Mouse (Mus musculus): Measurements from ENCODE around the gene Olfr656.

Olfr656 gene

GRCm38 (mm10) chr7:104613655-104614054, at the start of gene Olfr656:
Gene Olfr656 (plus strand): TSS chr7:104613955.
- DNase-seq (ENCODE audit: extremely low read depth, low read depth), result no peak

GRCm38 (mm10) chr7:104577014-104577413, 36.7 kb upstream of the Olfr656 start, which contains the start of gene Olfr653:
Gene Olfr653 (plus strand): TSS chr7:104577314.
- DNase-seq (ENCODE audit: extremely low read depth, low read depth), result no peak

DNA sequence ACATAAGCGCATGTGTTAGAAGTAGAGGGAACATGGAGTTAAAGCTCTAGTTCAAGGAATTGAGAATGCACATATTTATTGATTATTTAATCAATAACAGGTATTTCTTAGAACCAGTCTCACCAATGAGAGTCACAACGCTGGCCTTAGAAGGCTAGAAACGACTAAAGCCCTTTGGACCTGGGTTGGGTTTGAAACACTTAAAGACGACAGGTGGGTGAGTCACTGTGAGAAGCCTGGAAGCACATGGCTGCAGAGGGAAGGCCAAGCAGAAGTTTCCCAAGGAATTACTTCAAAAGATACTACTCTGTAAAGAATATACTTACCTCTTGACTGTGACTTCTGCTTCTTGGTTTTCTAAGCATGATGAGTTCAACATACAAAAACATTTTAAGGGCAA, 32.9 kb upstream of the Olfr656 start:
- no peak for DNase-seq (ENCODE audit: extremely low read depth, low read depth)

DNA sequence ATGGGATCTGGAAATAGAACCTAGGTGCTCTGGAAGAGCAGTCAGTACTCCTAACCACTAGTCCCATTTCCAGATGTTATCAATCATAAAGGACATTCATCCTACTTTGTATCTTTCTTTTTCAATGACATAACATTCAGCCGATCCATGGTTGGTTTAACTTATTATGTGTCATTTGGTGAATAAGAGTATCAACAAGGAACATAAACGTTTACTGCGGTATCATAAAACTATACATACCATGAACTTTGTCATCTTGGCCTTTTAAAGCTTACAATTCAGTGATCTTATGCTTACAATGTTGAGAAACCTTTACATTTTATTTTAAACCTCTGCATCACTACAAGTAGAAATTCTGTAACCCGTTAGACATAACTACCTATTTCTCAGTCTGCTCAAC, 32.3 kb upstream of the Olfr656 start:
- DNase-seq (ENCODE audit: extremely low read depth, low read depth), result no peak

GRCm38 (mm10) chr7:104586725-104587124, 27.0 kb upstream of the Olfr656 start, which contains the start of gene Olfr654:
Gene Olfr654 (plus strand): TSS chr7:104587025.
- DNase-seq (ENCODE audit: extremely low read depth, low read depth), result no peak

GRCm38 (mm10) chr7:104588274-104588673, 25.5 kb upstream of the Olfr656 start:
- no peak for DNase-seq (ENCODE audit: extremely low read depth, low read depth)

DNA sequence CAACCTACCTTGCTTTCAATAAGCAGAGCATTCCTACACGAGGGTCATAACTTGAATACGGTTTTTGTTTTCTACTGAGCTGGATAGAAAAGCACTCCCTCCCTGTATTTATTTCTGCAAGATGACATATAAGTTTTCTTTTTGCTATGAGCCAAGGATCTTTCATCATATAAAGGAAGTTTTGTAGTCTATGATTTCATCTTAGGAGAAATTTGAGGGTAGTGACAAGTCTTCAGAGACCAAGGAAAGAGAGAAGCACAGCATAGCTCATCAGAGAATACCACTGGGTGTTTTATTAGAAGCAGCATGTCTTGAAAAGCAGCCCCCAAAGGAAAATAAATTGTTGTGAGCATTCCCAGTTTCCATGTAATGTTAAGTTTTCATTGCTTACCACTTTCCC, 12.1 kb upstream of the Olfr656 start, which contains the start of gene Olfr655:
Gene Olfr655, minus strand, starts transcription at position 101 of the 400 bp plus-strand sequence.
- no peak for DNase-seq (ENCODE audit: extremely low read depth, low read depth)

- no peak for DNase-seq (ENCODE audit: extremely low read depth, low read depth)
Observed at GRCm38 (mm10) chr7:104603173-104603572, 10.6 kb upstream of the Olfr656 start.

DNA sequence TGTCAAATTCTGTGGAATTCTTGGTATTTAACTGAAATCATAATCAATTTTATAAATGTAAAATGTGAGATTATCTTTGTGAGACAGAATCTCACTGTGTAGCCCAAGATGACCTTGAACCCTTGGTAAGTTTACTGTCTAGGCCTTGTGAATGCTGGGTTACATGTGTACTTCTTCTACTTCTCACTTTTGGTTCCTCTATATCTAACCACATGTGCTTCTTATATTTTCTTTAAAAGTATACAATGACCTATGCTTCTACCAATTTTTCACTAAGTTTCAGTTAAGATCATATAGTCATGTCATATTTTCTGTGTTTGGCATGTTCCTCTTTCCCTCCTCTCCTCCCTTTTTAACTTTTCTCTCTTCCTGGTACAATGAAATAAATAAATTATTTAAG, 9.0 kb upstream of the Olfr656 start:
- no peak for DNase-seq (ENCODE audit: extremely low read depth, low read depth)

GRCm38 (mm10) chr7:104624494-104624893, 10.7 kb downstream of the Olfr656 start, which contains the start of gene Olfr657:
Gene Olfr657 (plus strand): TSS chr7:104624794.
- DNase-seq (ENCODE audit: extremely low read depth, low read depth), result no peak

DNA sequence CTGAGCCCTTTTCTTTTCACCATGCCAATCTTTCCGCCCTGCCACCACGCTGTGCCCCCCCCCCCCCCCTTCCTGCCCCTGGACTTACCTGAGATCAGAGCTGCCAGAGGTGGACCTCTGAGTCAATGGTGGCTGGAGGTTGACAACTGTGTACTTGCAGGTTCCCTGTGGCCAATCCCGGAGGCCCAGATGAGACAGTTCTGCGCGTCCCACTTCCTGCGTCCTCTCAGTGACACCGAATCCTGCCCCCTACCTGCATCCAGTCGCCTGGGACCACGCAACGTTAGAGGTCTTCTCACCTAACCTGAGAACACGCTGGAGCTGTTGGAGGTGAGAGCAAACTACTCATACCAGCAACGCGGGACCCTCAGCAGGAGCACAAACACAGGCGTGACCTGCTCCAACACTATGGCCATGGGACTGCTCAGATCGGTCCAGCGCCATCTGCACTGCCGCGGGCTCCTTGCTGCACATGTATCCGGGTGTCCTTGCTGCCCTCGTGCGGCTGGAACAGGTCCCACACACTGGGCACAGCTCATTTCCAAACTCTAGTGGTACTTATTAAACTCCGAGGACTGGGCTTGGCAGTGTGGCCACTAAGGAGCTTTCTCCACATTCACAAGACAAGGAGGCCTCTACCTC, 33.2 kb downstream of the Olfr656 start, which contains the start of gene Olfr658:
Gene Olfr658, minus strand, starts transcription at position 465 of the 642 bp plus-strand sequence.
- no peak for DNase-seq (ENCODE audit: extremely low read depth, low read depth)

DNA sequence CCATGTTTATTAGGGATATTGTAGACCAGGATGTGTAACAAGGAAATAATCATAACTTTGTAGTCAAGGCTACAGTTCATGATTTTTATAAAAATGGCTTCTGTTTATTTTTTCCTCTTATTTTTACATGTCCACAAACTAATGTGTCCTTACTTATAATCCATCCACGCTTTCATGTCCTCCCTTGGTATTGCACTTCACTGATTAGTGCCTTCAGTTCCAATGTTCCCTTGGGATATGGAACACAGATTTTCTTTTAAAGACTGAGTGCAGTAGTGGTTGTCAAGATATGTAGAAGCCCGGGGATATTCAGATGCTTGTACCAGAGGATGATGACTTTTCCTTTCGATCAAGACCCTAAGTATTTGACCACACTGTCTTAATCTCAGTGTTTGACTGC, 52.7 kb downstream of the Olfr656 start, which contains the start of gene Olfr659:
Gene Olfr659, plus strand, starts transcription at position 301 of the 400 bp plus-strand sequence.
- no peak for DNase-seq (ENCODE audit: extremely low read depth, low read depth)

Measured in MEL-GATA-1-ER (cell line).